Mouse (Mus musculus) embryo, embryonic 10 days (tissue): Measurements from ENCODE around the gene Ep300.
"Not testable (repeated sequence)": the region's sequence is repeated elsewhere in the genome, so short reads cannot be mapped to it uniquely, and the experiment has no call there.

ENCODE experiments used
- DNase-seq: peaks from one replicate; pipeline ENCODE4 v3.0.0-alpha.2; 2015; ENCODE audit warnings: low spot score

Gene Ep300

DNA sequence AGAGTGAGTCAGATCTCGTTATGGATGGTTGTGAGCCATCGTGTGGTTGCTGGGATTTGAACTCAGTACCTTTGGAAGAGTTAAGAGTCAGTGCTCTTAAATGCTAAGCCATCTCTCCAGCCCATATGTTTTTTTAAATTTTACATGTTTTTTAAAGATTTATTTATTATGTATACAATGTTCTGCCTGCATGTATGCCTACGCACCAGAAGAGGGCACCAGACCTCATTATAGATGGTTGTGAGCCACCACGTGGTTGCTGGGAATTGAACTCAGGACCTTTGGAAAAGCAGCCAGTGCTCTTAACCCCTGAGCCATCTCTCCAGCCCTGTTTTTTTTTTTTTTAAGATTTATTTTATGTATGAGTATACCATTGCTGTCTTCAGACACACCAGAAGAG lies 116.2 kb downstream of the Ep300 start:
- DNase-seq: not testable (repeated sequence)
